Mouse (Mus musculus) neural tube, embryonic 10.5 days (tissue): ENCODE data around the gene Spint2.

Source experiments
- DNase-seq: peaks from one replicate; pipeline ENCODE4 v3.0.0-alpha.2; 2017; ENCODE audit warnings: low spot score; ENCODE audit errors: extremely low spot score

Gene Spint2

DNA sequence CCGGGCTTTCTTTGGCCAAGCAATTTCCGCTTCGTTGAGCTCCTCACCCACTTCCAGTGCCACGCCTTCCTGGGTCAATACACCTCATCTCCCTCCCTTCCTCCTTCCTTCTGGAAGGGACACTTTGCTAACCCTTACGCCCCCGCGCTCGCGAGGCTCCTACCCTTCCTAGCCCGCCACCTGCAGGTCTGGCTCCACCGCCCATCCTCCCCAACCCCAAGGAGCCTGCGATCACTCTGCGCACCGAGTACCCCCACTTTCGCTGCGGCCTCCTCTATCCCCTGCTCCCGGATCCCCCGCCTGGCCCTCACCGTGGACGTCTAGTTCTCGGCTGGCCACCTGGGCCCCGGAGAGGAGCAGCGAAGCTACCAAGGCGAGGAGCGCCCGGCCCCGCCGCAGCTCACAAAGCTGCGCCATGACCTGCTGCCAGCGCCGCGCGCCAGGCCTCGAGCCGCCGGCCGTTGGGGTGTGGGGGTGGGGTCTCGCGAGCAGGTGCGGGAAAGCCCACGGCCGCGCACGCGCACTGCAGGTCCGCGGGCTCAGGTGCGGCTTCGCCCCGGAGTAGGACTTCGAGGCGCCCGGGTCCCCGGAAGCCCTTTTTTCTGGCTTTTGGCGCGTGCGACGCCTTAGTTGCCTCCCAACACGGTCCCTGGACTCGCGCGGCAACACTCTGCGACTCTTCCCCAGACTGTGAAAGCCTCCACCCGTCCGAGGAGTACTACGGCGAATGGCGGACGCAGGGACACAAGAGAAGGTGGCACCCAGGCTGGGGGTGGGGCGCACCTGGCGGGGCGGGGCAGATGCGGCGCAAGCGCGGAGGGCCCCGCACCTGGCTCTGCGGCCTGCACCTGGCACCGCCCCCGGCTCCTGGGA, at the start of gene Spint2:
Spint2 (minus strand) TSS at position 712 of the 873 bp plus-strand sequence.
- DNase-seq, result peak; percentile 60

DNA sequence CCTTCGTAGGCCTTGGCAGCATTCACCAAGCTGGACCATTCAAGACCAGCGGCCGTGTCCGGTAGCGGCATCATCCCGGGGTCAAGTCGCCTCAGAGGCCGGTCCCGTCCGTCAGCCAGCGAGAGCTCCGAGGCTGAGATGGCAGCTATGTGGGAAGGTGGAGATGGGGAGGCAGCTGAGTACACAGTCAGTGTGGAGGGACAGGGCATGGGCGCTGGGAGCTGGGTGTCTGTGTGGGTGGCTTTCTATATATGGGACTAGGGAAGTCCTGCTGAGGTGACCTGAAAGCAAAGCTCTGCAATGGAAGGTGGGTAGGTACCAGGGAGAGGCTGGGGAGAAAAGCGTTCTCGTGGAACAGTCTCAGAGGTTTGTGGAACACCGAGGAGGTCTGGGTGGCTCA, 47.3 kb upstream of the Spint2 start:
- DNase-seq, result no peak

DNA sequence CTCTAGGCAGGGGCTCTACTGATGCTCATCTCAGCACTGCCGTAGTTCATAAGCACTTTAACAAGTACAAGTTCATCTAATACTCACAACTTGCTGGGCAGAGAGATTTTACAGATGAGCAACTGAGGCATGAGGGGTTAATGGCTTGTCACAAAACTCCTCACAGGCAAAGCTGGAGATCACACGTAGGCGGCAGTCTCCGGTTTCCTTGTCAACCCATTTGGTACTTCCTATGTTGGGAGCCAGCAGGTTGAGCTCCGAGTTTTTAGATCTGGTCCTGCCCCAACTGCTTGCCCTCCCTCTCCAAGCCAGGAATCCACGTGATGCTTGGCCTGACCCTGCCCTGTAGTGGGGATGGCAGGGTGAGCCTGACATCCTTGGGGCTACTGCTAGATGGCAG, 45.4 kb upstream of the Spint2 start:
- DNase-seq, result no peak

DNA sequence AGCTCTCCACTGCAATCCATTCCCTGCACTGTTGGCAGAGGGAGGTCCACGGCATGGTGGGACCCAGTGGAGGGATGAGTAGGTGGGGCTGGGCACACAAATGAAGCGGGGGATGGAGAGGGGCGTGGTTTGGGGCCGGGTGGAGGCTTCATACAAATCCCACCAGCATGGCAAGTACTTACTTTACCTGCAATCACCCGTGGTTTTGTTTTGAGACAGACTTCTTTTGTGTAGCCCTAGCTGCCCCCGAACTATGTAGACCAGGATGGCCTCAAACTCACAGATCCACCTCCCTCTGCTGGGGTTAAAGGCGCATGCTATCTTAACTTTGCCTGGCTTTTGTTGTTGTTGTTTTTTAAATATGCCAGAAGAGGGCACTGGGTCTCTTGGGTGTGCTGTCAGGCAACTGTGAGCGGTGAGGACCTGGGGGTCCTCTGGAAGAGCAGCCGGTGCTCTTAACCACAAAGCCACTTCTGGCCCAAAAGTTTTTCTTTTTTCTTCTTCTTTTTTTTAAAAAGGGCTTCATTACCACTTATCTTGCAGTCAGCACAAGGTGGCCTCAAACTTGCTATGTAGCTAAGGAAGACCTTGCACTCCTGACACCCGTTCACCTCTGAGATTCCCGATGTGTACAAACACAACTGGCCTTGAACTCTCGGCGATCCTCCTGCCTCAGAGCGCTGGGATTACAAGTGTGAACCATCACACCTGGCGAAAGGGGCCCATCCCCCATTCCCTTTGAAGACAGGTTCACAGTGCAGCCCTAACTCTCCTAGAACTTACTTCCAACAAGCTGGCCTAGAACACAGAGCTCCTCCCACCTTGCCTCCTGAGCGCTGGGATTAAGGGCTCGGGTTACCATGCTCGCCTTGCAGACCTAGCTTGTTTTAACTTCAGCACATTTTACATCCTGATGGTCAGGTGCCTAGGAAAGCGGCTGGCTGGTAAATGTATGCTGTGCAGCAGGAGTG, 37.9 kb upstream of the Spint2 start:
- DNase-seq, result peak; percentile 40

DNA sequence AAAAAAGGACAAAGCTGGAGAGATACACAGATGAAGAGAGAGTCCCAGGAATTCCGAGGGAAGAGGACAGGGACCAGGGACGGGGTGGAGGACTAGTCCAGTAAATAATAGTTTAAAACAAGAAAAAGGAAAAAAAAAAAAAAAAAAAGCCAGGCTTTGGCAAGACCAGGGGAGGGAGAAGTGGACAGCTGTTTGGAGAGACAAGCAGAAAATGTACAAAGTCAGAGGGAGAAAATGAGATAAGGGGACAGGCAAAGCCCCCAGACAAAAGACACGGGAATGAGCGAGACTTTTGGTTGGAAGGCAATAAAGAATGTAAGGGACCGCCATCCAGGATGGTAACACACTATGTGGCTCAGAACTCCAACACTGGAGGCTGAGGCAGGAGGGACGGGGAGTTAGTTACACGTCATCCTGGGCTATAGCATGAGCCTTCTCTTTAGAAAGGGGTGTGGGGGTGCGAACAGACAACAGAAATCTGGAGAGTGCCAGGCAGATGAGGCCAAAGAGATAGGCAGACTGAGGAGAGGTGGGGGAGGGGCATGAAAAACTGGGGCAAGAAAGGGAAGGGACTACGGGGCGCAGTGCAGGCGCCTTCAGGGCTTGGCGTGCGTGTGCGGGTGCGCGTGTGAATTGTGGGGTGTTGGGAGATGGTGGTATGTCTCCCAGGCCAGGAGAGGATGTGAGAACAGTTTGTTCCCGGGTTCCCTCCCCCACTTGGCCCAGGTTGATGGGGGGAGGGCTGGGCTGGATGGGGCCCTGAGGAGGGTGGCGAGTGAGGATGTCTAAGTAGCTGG, 36.6 kb upstream of the Spint2 start:
- peak; percentile 45 for DNase-seq

DNA sequence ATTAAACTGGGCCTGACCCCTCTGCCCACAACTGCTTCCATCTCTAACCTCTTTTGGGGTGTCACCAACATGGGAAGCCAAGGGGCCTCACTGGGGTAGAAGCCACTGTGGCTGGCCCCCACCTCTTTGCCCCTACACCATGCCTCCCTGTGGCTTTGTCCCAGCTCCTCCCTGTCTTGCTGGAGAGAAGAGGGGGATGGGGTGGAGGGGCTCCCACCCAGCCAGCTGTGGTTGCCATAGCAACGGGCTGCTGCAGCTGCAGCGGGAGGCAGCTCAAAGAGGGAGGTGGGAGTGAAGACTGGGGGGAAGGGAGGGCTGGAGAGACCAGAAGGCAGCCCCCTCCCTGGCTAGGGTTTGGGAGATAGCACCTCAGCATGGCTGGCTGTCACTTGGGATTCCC, 35.8 kb upstream of the Spint2 start:
- peak; percentile 87 for DNase-seq

DNA sequence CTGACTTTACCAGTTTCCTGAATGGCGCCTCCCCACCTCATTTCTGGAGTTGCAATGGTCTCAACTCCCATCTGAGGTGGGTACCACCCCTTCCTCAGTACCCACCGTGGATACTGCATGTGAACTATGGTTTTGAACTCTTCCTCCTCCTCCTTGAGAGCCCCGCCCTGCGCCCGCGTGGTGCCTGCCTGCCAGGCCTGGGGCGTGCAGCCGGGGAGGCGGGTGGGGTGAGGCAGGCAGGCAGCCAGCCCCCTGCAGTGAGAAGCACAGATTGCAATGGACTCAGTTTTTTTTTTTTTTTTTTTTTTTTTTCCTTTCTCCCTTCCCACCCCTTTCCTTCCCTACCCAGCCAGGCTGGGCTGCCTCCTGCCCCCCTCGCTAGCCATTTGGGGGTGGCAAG, 35.3 kb upstream of the Spint2 start:
- peak; percentile 61 for DNase-seq

DNA sequence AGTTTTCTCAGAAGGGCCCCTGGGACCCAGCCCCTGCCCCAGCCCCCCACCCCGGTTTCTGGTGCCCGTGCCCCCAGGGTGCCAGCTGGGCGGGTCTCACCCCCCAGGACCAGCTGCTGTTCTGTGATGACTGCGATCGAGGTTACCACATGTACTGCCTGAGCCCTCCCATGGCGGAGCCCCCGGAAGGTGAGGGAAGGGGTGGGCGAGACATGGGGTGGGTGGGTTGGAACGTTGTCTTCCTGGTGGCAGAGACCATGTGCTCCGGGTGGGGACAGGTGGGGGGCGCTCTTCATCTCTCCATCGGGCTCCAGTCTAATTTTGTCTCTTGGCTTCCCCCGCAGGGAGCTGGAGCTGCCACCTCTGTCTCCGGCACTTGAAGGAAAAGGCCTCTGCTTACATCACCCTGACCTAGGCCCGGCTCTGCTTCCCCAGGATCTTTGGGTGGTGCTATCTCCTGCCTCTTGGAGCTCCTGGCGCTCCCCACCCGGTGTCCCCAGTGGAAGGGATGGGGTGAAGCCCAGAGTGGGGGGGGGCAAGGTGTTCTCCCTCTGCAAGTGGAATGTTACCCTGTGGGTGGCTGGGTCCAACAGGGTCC, 34.5 kb upstream of the Spint2 start:
- DNase-seq, result no peak

DNA sequence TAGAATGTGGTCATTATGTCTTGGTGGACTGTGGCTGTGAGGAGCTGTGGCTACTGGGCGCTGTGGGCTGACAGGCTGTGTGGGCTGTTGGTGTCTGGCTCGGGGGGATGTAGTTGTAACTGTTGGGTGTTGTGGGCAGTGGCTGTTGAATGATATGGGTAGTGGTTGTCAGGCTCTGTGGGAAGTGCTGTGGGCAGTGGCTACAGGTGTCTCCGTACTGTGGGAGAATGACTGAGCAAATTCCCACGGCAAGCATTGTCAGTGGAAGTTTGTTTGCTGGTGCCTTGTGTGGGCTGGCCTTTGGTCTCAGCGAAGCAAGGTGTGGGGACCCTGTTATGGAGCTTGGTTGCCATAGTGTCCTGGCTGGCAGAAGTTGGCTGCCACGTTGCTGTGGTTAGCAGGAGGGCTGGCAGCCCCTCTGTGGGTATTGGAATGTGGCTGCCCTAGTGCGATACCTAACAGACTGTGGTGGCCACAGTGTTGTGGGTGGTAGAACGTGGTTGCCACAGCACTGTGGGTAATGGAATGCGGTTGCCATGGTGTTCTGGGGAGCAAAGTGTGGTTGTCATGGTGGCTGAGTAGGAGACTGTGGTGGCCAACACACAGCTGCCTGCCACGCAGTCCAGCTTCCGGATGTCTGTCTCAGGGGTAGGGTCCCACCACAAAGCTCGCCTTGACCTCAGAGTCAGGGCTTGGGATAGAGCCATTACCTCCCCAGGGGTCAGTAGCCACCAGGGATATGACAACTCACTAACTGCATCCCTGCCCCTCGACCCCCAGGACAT, 33.3 kb upstream of the Spint2 start:
- peak; percentile 39 for DNase-seq

DNA sequence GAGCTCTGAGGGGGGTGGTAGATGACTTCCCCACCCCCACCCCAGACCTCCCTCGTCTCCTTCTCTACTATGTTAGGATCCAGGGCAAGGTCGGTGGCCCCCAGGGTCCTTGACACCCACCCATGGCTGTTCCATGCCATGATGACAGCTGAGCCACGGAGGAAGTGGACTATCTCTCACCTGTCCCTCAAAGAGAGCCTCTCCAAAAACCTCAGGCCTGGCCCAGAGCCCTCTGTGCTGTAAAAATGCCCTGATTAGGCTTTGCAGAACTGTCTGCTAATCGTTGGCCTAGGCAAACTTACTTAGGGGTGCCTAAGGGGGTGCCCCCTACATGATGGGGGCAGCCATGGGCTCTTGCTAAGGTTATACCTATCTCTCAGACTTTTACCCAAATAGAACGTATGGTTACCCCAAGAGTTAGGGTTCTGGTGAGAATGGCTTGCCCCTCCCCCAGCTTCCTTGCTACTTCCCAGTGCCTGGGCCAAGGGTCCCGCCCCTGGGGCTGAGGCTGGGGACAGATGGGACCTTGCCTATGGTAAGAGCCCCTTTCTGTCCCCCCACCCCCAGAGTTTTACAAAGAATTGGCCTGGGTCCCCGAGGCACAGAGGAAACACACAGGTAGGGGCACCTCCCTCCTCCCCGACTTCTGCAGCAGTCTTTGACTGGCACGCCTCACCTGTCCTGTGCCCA, 32.0 kb upstream of the Spint2 start:
- no peak for DNase-seq

DNA sequence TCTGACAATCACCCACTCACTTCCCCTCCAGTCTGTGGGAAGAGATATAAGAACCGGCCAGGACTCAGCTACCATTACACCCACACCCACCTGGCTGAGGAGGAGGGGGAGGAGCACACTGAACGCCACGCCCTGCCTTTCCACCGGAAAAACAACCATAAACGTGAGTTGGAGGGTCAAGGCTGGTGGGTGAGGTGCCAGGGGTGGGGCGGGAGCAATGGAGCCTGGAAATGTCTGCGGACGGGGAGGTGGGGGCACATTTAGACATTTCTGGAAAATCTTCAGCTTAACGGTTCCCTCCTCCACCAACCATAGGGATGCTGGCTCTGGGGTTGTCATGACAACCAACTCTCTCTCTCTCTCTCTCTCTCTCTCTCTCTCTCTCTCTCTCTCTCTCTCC, 31.3 kb upstream of the Spint2 start:
- DNase-seq, result no peak

DNA sequence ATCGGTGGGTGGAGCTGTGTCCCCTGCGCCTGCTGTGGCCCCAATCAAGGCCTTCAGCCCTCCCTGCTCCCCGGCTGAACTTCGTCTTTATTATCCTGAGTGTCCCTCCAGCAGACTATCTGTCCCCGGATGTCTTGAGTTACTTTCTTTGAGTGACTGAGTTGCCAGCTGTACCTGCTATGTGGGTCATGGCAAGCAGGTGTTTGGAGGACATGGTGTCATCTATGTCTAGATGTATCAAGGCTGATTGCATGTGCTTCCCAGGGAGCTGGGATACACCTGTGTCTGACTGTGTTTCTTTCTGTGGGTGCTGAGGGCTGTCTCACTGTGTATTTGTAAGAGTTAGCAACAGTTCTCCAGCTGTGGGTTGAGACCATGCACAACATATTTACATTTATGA, 28.0 kb upstream of the Spint2 start:
- DNase-seq, result no peak

DNA sequence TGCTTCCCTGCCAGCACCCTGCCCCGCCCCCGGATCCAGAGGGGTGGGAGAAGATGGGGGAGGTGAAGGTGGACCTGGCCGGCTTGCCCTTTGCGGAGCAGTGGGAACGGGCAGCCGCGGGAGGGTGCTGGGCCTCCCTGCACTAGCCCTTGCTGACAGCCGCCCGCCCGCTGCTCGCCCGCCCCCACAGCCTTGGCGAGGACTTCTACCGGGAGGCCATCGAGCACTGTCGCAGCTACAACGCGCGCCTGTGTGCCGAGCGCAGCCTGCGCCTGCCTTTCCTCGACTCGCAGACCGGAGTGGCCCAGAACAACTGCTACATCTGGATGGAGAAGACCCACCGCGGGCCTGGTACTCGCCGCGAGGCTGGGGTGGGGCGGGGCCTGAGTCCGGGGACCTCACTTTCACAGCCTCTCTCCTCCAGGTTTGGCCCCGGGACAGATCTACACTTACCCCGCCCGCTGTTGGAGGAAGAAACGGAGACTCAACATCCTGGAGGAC, 27.6 kb upstream of the Spint2 start:
- peak; percentile 55 for DNase-seq

DNA sequence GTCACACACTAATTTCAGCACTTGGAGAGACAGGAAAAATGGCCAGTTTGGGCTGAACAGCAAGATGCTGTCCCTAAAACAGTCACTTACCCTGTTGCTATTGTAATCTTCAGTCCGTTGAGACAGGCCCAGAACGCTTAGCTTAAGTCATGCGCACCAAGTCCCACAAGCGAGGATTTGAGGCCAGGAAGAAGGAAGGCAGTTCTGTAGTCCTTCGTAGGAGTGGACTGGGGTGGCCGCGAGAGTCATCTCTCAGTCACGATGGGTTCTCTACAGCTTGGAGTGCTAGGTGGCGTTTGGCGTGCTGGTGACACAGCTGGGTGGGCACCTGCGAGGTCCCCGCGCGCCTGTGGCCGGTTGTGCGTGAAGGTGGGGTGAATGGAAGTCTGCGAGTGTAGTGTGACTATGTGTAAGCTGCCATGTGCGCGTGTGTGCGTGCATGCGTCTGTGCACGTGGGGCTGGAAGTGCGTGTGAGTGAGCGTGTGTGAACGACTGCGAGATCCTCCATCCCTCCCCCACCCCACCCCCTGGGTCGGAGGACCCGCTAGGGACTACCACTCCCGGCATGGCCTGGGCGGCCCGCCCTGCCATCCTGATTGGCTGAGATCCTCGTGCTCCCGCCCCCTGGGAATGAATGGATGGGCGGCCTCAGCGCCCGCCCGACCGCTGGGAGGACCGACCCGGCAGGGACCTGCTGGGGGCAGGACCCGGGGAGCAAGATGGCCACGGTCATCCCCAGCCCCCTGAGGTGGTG, 25.8 kb upstream of the Spint2 start:
- DNase-seq, result peak; percentile 91

DNA sequence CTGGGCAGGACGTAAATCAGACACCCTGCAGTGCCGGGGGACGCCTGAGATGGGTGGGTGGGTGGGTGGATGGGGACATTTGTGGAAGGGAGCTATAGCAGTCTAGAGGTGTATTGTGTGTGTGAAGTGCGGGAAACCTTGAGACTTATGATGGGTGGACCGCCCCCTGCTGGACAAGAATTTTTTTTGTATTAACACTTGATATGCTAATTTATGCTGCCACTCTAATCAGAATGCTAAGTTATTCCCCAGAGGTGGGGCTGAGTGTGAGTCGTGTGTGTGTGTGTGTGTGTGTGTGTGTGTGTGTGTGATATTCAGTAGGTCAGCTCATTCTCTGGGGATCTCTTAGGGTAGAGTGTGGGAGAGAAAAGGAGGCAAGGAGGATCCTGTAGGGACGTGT, 24.9 kb upstream of the Spint2 start:
- DNase-seq, result peak; percentile 54

DNA sequence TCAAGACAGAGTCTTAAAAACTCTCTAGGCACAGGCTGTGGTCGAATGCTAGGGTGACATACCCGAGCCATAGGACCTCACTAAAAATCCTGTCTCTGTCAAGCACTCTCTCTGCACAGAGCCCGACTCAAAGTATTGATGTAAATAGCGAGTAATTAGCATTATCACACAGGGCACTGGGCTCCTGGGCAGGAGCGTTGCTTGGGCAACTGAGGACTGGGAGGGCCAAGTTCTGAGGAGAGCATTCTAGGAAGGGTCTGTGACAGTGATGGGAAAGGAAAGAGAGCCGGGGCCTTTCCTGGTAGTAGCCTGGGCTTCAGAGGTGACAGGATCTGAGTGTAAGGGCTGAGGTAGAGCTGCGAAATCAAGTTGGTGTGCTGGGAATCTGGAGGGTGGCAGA, 24.4 kb upstream of the Spint2 start:
- DNase-seq, result no peak

DNA sequence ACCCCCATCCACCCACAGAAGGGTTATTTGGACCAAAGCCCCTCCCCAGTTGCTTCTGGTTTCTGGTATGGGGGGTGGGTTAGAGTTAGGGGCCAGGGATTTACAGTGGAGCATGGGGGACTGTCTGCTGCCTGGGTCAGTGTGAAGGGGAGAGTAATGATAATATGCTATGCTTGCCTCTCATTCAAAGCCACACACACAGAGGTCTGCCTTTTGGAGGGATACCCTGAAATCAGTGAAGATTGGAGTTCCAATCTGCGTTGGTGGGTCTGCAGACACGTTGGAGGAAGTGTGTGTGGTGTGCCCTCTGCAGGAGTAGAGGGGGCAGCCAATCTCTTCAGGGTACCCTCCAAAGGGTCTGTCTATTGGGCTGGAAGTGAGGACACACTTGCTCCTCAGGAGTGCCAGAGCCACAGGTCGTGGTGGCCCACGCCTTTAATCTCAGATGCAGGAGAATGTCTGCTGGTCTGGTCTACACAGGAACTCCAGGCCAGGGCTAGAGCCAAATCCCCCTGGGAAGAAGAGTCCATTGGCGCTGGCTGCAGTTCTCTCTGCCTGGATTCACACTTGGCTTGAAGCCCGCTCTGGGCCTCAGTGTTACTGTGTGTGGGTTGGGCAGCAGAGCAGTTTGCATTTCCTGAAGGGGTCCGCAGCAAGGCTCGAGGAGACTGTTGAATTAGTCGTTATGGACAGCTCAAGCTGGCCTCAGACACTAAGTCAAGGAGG, 23.7 kb upstream of the Spint2 start:
- peak; percentile 38 for DNase-seq
